Mouse (Mus musculus) adrenal gland, postnatal 10 days (tissue): ENCODE results near the gene Klrd1. TPM values are rescaled to one million over a fixed set of nuclear protein-coding genes. Genes with fewer than 3 reads are reported as not detected.
"Not testable (repeated sequence)": the region's sequence is repeated elsewhere in the genome, so short reads cannot be mapped to it uniquely, and the experiment has no call there.

Experiments used
- DNase-seq: peaks from one replicate; pipeline ENCODE4 v3.0.0; 2021; ENCODE audit warnings: mixed read lengths
- long read RNA-seq, 2 experiments: library from polyadenylated mRNA; stranded (forward); transcript quantifications; one replicate each; pipeline ENCODE4 v2.0.0; 2021
- total RNA-seq, 2 experiments: library from RNA; stranded (reverse); gene quantifications; 2 replicates each; pipeline ENCODE4 v1.2.3; 2021

Klrd1 gene
- 1 to 10 TPM; 1.2 to 1.7 TPM for total RNA-seq
- long read RNA-seq, experiment 1, partial matches to known transcripts: 0 of 1 reads
- long read RNA-seq, experiment 1, other reads (novel, unspliced or antisense): 1 of 1 reads
- long read RNA-seq, experiment 2: 0 reads

- no peak for DNase-seq
Observed at GRCm38 (mm10) chr6:129591508-129591907, at the start of gene Klrd1. Klrd1 (plus strand) TSS chr6:129591782.

- DNase-seq: no peak
Observed at GRCm38 (mm10) chr6:129541931-129542330, 49.7 kb upstream of the Klrd1 start.

GRCm38 (mm10) chr6:129542540-129542939 lies 49.0 kb upstream of the Klrd1 start:
- DNase-seq: no peak

- peak; percentile 78 for DNase-seq
Observed at GRCm38 (mm10) chr6:129543709-129544606, 47.6 kb upstream of the Klrd1 start.

- no peak for DNase-seq
Observed at GRCm38 (mm10) chr6:129547277-129547676, 44.3 kb upstream of the Klrd1 start.

GRCm38 (mm10) chr6:129548009-129548408 lies 43.6 kb upstream of the Klrd1 start:
- no peak for DNase-seq

- DNase-seq: no peak
Observed at GRCm38 (mm10) chr6:129557298-129558023, 34.1 kb upstream of the Klrd1 start.

GRCm38 (mm10) chr6:129558946-129559640 lies 32.5 kb upstream of the Klrd1 start:
- peak; percentile 84 for DNase-seq

- DNase-seq: no peak
Observed at GRCm38 (mm10) chr6:129559641-129560027, 31.9 kb upstream of the Klrd1 start.

- DNase-seq: no peak
Observed at GRCm38 (mm10) chr6:129565257-129565656, 26.3 kb upstream of the Klrd1 start.

- DNase-seq: no peak
Observed at GRCm38 (mm10) chr6:129575315-129575714, 16.3 kb upstream of the Klrd1 start.

- DNase-seq: no peak
Observed at GRCm38 (mm10) chr6:129577605-129578004, 14.0 kb upstream of the Klrd1 start, which contains the start of gene Klre1. Klre1 (plus strand) TSS chr6:129577905.

GRCm38 (mm10) chr6:129581274-129581673 lies 10.3 kb upstream of the Klrd1 start:
- peak; percentile 7 for DNase-seq

- no peak for DNase-seq
Observed at GRCm38 (mm10) chr6:129581896-129582295, 9.7 kb upstream of the Klrd1 start.

- no peak for DNase-seq
Observed at GRCm38 (mm10) chr6:129583014-129583413, 8.6 kb upstream of the Klrd1 start.

- DNase-seq: no peak
Observed at GRCm38 (mm10) chr6:129608372-129608771, 16.8 kb downstream of the Klrd1 start.

- DNase-seq: no peak
Observed at GRCm38 (mm10) chr6:129623735-129624134, 32.2 kb downstream of the Klrd1 start, which contains the start of gene Klrk1. Klrk1 (minus strand) TSS chr6:129623864.

- not testable (repeated sequence) for DNase-seq
Observed at GRCm38 (mm10) chr6:129631046-129631445, 39.5 kb downstream of the Klrd1 start.

GRCm38 (mm10) chr6:129643237-129643636 lies 51.7 kb downstream of the Klrd1 start, which contains the start of gene Klrc3:
Klrc3 (minus strand) TSS chr6:129643337.
- not testable (repeated sequence) for DNase-seq

- DNase-seq: not testable (repeated sequence)
Observed at GRCm38 (mm10) chr6:129644054-129644453, 52.5 kb downstream of the Klrd1 start.
